Comparison of ENCODE assay signal across 9 mouse cellular contexts in the genomic region with DNA sequence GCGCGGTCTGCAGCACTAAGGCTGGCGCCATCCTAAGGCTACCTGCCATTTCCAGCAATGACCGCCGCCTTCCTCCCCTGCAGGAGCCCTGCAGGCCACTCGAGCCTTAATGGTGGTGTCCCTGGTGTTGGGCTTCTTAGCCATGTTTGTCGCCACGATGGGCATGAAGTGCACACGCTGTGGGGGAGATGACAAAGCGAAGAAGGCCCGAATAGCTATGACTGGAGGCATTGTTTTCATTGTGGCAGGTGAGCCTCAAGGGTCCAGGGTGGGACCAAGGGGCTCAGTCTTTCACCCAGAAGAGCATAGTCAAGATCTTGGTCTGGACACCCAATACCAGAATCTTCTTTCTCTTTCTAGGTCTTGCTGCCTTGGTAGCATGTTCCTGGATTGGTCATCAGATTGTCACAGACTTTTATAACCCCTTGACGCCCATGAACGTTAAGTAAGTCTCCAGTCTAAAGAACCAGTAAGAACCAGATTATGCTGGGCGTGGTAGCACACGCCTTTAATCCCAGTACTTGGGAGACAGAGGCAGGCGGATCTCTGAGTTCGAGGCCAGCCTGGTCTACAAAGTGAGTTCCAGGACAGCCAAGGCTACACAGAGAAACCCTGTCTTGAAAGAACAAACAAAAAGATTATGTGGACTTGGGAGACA. TPM values are rescaled to one million over a fixed set of nuclear protein-coding genes. Genes with fewer than 3 reads are reported as not detected.
DNase-seq lines count a peak whose midpoint lies in the region; ATAC-seq lines count a peak whose summit lies in the region.
"Had no signal": no experiment of that assay in that cellular context is flagged by ENCODE, and none has a peak within 500 bp of the region (broad histone marks: within the 10 kb centered on the region; RNA-seq: fewer than 3 reads in every experiment).

No protein-coding gene starts in this region.

- peaks cover 44% of the 10 kb centered on the region for H3K27me3 ChIP-seq in kidney, embryonic 16.5 days (ENCODE audit: insufficient read depth, low read length)
- H3K27me3 ChIP-seq in embryonic facial prominence, embryonic 11.5 days (ENCODE audit: control insufficient read depth, insufficient read depth, low read length): peaks cover 43% of the 10 kb centered on the region
- H3K27me3 ChIP-seq in hindbrain, embryonic 16.5 days (replicated peaks; ENCODE audit: control insufficient read depth, insufficient read depth, low read length): peaks cover 46% of the 10 kb centered on the region
- peaks cover 55% of the 10 kb centered on the region for H3K27me3 ChIP-seq in midbrain, embryonic 14.5 days (ENCODE audit: control insufficient read depth, insufficient read depth, low read length)

- H3K36me3 ChIP-seq in kidney, embryonic 16.5 days (ENCODE audit: insufficient read depth, low read length): peaks cover 21% of the 10 kb centered on the region
- H3K36me3 ChIP-seq in embryonic facial prominence, embryonic 11.5 days (replicated peaks; ENCODE audit: control insufficient read depth, insufficient read depth, low read depth, low read length): no peaks in the 10 kb centered on the region; the same call in none of the 2 replicates
- H3K36me3 ChIP-seq in hindbrain, embryonic 16.5 days (ENCODE audit: control insufficient read depth, insufficient read depth, low read length): peaks cover 20% of the 10 kb centered on the region
- peaks cover 24% of the 10 kb centered on the region for H3K36me3 ChIP-seq in midbrain, embryonic 14.5 days (ENCODE audit: control insufficient read depth, insufficient read depth, low read length)

- 32% methylated on average over 17 of the region's 17 CpGs for WGBS in kidney, embryonic 16.5 days
- WGBS in embryonic facial prominence, embryonic 11.5 days: 41% methylated on average over 17 of the region's 17 CpGs
- WGBS in hindbrain, embryonic 16.5 days: 46% methylated on average over 17 of the region's 17 CpGs
- WGBS in midbrain, embryonic 14.5 days: 37% methylated on average over 17 of the region's 17 CpGs

- H3K4me3 ChIP-seq in kidney, embryonic 16.5 days (ENCODE audit: low read length): peak overlapping the region; percentile 54
- peak overlapping the region; percentile 34 for H3K4me3 ChIP-seq in embryonic facial prominence, embryonic 11.5 days (ENCODE audit: low read depth, low read length)
- peak overlapping the region; percentile 25 for H3K4me3 ChIP-seq in hindbrain, embryonic 16.5 days (ENCODE audit: low read length)
- peak overlapping the region; percentile 18 for H3K4me3 ChIP-seq in midbrain, embryonic 14.5 days (replicated peaks; ENCODE audit: low read depth, low read length)

- H3K9ac ChIP-seq in kidney, embryonic 16.5 days (replicated peaks; ENCODE audit: low read length): peak overlapping the region; percentile 57
- H3K9ac ChIP-seq in embryonic facial prominence, embryonic 11.5 days (replicated peaks; ENCODE audit: low read length): peak overlapping the region; percentile 61
- H3K9ac ChIP-seq in hindbrain, embryonic 16.5 days (ENCODE audit: low read depth, low read length): peak overlapping the region; percentile 42; the same call in 1 of the 2 replicates
- H3K9ac ChIP-seq in midbrain, embryonic 14.5 days (replicated peaks; ENCODE audit: low read length): no peak overlapping the region

- H3K4me2 ChIP-seq in kidney, embryonic 16.5 days (replicated peaks; ENCODE audit: low read depth, low read length): peak overlapping the region; percentile 61
- peak overlapping the region; percentile 53 for H3K4me2 ChIP-seq in embryonic facial prominence, embryonic 11.5 days (ENCODE audit: low read depth, low read length)
- peak overlapping the region; percentile 49 for H3K4me2 ChIP-seq in hindbrain, embryonic 16.5 days (ENCODE audit: low read length)
- peak overlapping the region; percentile 40 for H3K4me2 ChIP-seq in midbrain, embryonic 14.5 days (ENCODE audit: low read length)

- peaks cover 16% of the 10 kb centered on the region; the same call in 1 of the 2 replicates for H3K4me1 ChIP-seq in kidney, embryonic 16.5 days (ENCODE audit: insufficient read depth, low read length)
- peaks cover 3% of the 10 kb centered on the region; the same call in 1 of the 2 replicates for H3K4me1 ChIP-seq in embryonic facial prominence, embryonic 11.5 days (ENCODE audit: control insufficient read depth, insufficient read depth, low read length)
- H3K4me1 ChIP-seq in hindbrain, embryonic 16.5 days (ENCODE audit: control insufficient read depth, insufficient read depth, low read depth, low read length): peaks cover 8% of the 10 kb centered on the region
- H3K4me1 ChIP-seq in midbrain, embryonic 14.5 days (ENCODE audit: control insufficient read depth, insufficient read depth, low read length): 0 out of 2 replicates have a peak, but pooled peaks cover 5% of the 10 kb centered on the region

- ATAC-seq in kidney, embryonic 16.5 days (ENCODE audit: low FRiP score, low TSS enrichment): no peak
- no peak for ATAC-seq in embryonic facial prominence, embryonic 11.5 days (replicated peaks; ENCODE audit: insufficient number of reproducible peaks, low FRiP score, low TSS enrichment, low read depth)
- no peak for ATAC-seq in hindbrain, embryonic 16.5 days
- ATAC-seq in midbrain, embryonic 14.5 days (ENCODE audit: low FRiP score, low TSS enrichment): no peak
- no peak for ATAC-seq in megakaryocyte progenitor cell, adult 5-6 weeks (replicated peaks; ENCODE audit: poor library complexity)

- peak overlapping the region; percentile 80 for H3K27ac ChIP-seq in kidney, embryonic 16.5 days (ENCODE audit: low read length)
- 0 out of 2 replicates have a peak overlapping the region, but pooled peaks have one; percentile 3 for H3K27ac ChIP-seq in embryonic facial prominence, embryonic 11.5 days (replicated peaks; ENCODE audit: low read depth, low read length)
- H3K27ac ChIP-seq in hindbrain, embryonic 16.5 days (ENCODE audit: low read depth, low read length): no peak overlapping the region
- no peak overlapping the region for H3K27ac ChIP-seq in midbrain, embryonic 14.5 days (replicated peaks; ENCODE audit: low read depth, low read length)
- H3K27ac ChIP-seq: macrophage had no signal

- DNase-seq in kidney, adult 9 months: no peak
- no peak for DNase-seq in embryonic facial prominence, embryonic 11.5 days (ENCODE audit: low spot score)
- peak; percentile 25 for DNase-seq in midbrain, embryonic 14.5 days
- no peak for DNase-seq in thymus, adult 18-20 months
- DNase-seq in layer of hippocampus, postnatal 25 days (ENCODE audit: extremely low spot score in 1 of 2, low spot score in 1 of 2): no peak

- H3K9me3 ChIP-seq in kidney, embryonic 16.5 days (ENCODE audit: low read length): no peaks in the 10 kb centered on the region
- H3K9me3 ChIP-seq in embryonic facial prominence, embryonic 11.5 days (replicated peaks; ENCODE audit: control insufficient read depth, low read length): no peaks in the 10 kb centered on the region
- H3K9me3 ChIP-seq in hindbrain, embryonic 16.5 days (ENCODE audit: control insufficient read depth, low read length): no peaks in the 10 kb centered on the region
- H3K9me3 ChIP-seq in midbrain, embryonic 14.5 days (ENCODE audit: control insufficient read depth, low read length): no peaks in the 10 kb centered on the region

RNA-seq across cellular contexts. Expression of a gene that starts 2.4 kb away (rescaled TPM):
- 225 and 227 TPM in 2 replicates for polyA plus RNA-seq in kidney, embryonic 16.5 days (2015; fragmentation: Nextera tagmentation; extraction: Ambion mirVana)
- 17.1 and 22.0 TPM in 2 replicates for polyA plus RNA-seq in embryonic facial prominence, embryonic 11.5 days (2014; fragmentation: Nextera tagmentation; extraction: Ambion mirVana)
- polyA plus RNA-seq in hindbrain, embryonic 16.5 days (2015; fragmentation: Nextera tagmentation; extraction: Ambion mirVana): 0.17 and 0.33 TPM in 2 replicates
- polyA plus RNA-seq in midbrain, embryonic 14.5 days (2014; fragmentation: Nextera tagmentation; extraction: Ambion mirVana): 0.20 TPM in 1 of 2 replicates, not detected in the other
- not detected in 2 replicates for total RNA-seq in megakaryocyte progenitor cell, adult 5-6 weeks (2015)
- total RNA-seq in megakaryocyte progenitor cell, adult 5-6 weeks (2017): not detected in 2 replicates
- total RNA-seq in layer of hippocampus, postnatal 25 days (2021): not detected
- polyA plus RNA-seq: macrophage had no signal

RNA-seq across cellular contexts. Expression of a gene that starts 14.0 kb away (rescaled TPM):
- 35.7 and 35.8 TPM in 2 replicates for polyA plus RNA-seq in kidney, embryonic 16.5 days (2015; fragmentation: Nextera tagmentation; extraction: Ambion mirVana)
- polyA plus RNA-seq in embryonic facial prominence, embryonic 11.5 days (2014; fragmentation: Nextera tagmentation; extraction: Ambion mirVana): 26.2 and 26.5 TPM in 2 replicates
- 26.9 and 27.4 TPM in 2 replicates for polyA plus RNA-seq in hindbrain, embryonic 16.5 days (2015; fragmentation: Nextera tagmentation; extraction: Ambion mirVana)
- polyA plus RNA-seq in midbrain, embryonic 14.5 days (2014; fragmentation: Nextera tagmentation; extraction: Ambion mirVana): 24.4 and 39.0 TPM in 2 replicates
- total RNA-seq in megakaryocyte progenitor cell, adult 5-6 weeks (2015): 131 and 135 TPM in 2 replicates
- total RNA-seq in megakaryocyte progenitor cell, adult 5-6 weeks (2017): 28.7 and 33.7 TPM in 2 replicates
- 100 to 1,000 TPM; 107 to 116 TPM for total RNA-seq in layer of hippocampus, postnatal 25 days (2021)

RNA-seq across cellular contexts. Expression of a gene that starts 15.3 kb away (rescaled TPM):
- polyA plus RNA-seq in kidney, embryonic 16.5 days (2015; fragmentation: Nextera tagmentation; extraction: Ambion mirVana): 124 and 128 TPM in 2 replicates
- polyA plus RNA-seq in embryonic facial prominence, embryonic 11.5 days (2014; fragmentation: Nextera tagmentation; extraction: Ambion mirVana): 156 and 157 TPM in 2 replicates
- 168 and 188 TPM in 2 replicates for polyA plus RNA-seq in hindbrain, embryonic 16.5 days (2015; fragmentation: Nextera tagmentation; extraction: Ambion mirVana)
- 162 and 193 TPM in 2 replicates for polyA plus RNA-seq in midbrain, embryonic 14.5 days (2014; fragmentation: Nextera tagmentation; extraction: Ambion mirVana)
- total RNA-seq in megakaryocyte progenitor cell, adult 5-6 weeks (2015): 110 and 129 TPM in 2 replicates
- 57.5 and 66.1 TPM in 2 replicates for total RNA-seq in megakaryocyte progenitor cell, adult 5-6 weeks (2017)
- 10 to 100 TPM; 77.1 to 82.2 TPM for total RNA-seq in layer of hippocampus, postnatal 25 days (2021)

RNA-seq across cellular contexts. Expression of a gene that starts 19.0 kb away (rescaled TPM):
- polyA plus RNA-seq in kidney, embryonic 16.5 days (2015; fragmentation: Nextera tagmentation; extraction: Ambion mirVana): 20.8 and 22.4 TPM in 2 replicates
- 20.2 and 20.5 TPM in 2 replicates for polyA plus RNA-seq in embryonic facial prominence, embryonic 11.5 days (2014; fragmentation: Nextera tagmentation; extraction: Ambion mirVana)
- 4.7 and 5.8 TPM in 2 replicates for polyA plus RNA-seq in hindbrain, embryonic 16.5 days (2015; fragmentation: Nextera tagmentation; extraction: Ambion mirVana)
- 2.2 and 4.5 TPM in 2 replicates for polyA plus RNA-seq in midbrain, embryonic 14.5 days (2014; fragmentation: Nextera tagmentation; extraction: Ambion mirVana)
- 0.22 TPM in 1 of 2 replicates, not detected in the other for total RNA-seq in megakaryocyte progenitor cell, adult 5-6 weeks (2015)
- not detected in 2 replicates for total RNA-seq in megakaryocyte progenitor cell, adult 5-6 weeks (2017)
- total RNA-seq in layer of hippocampus, postnatal 25 days (2021): 1 to 10 TPM; 2.2 to 4.0 TPM

RNA-seq across cellular contexts. Expression of a gene that starts 24.0 kb away (rescaled TPM):
- 437 and 481 TPM in 2 replicates for polyA plus RNA-seq in kidney, embryonic 16.5 days (2015; fragmentation: Nextera tagmentation; extraction: Ambion mirVana)
- 474 and 509 TPM in 2 replicates for polyA plus RNA-seq in embryonic facial prominence, embryonic 11.5 days (2014; fragmentation: Nextera tagmentation; extraction: Ambion mirVana)
- 576 and 581 TPM in 2 replicates for polyA plus RNA-seq in hindbrain, embryonic 16.5 days (2015; fragmentation: Nextera tagmentation; extraction: Ambion mirVana)
- 616 and 626 TPM in 2 replicates for polyA plus RNA-seq in midbrain, embryonic 14.5 days (2014; fragmentation: Nextera tagmentation; extraction: Ambion mirVana)
- 387 and 444 TPM in 2 replicates for total RNA-seq in megakaryocyte progenitor cell, adult 5-6 weeks (2015)
- total RNA-seq in megakaryocyte progenitor cell, adult 5-6 weeks (2017): 242 and 274 TPM in 2 replicates
- 100 to 1,000 TPM; 229 to 258 TPM for total RNA-seq in layer of hippocampus, postnatal 25 days (2021)

Comparison
In these comparisons a context has a peak if more than half of its experiments do, and no peak if none do; other contexts are left out.
1. H3K27ac ChIP-seq: peak in kidney, embryonic 16.5 days (single experiment) and embryonic facial prominence, embryonic 11.5 days (single experiment); none in hindbrain, embryonic 16.5 days (single experiment) and midbrain, embryonic 14.5 days (single experiment).
2. RNA of a gene that starts 2.4 kb away (polyA plus RNA-seq): 225 to 227 TPM in kidney, embryonic 16.5 days and 17.1 to 22.0 TPM in embryonic facial prominence, embryonic 11.5 days; 0.17 to 0.33 TPM in hindbrain, embryonic 16.5 days and 0.20 TPM in midbrain, embryonic 14.5 days; every median in the first group is over 10 times any median in the second.
3. Peak in every context shown above with its lines, with median percentiles within 50 percentile points of each other: H3K4me2 ChIP-seq and H3K4me3 ChIP-seq.